Mouse (Mus musculus) neural tube, postnatal 0 days (tissue): ENCODE measurements around the gene BC035044. TPM values are rescaled to one million over a fixed set of nuclear protein-coding genes. Genes with fewer than 3 reads are reported as not detected.

ENCODE experiments used
- microRNA-seq: library from miRNA; unstranded; fragments of <30 nt; microRNA quantifications from one replicate; pipeline ENCODE4, GENCODE M21; 2016
- polyA plus RNA-seq: library from polyadenylated mRNA; unstranded; fragments of >200 nt; fragmentation: Nextera tagmentation; extraction: Ambion mirVana; gene quantifications from 2 replicates; pipeline ENCODE4 v1.2.1, GENCODE M21; 2015

BC035044 gene
- 0.50 and 0.71 TPM in 2 replicates for polyA plus RNA-seq

GRCm38 (mm10) chr6:128890948-128891355 is at the start of gene BC035044:
TSS of gene BC035044 (minus strand) at chr6:128891126.

GRCm38 (mm10) chr6:128934081-128934480 is 43.2 kb upstream of the BC035044 start, which contains the start of gene Clec2g:
TSS of gene Clec2g (plus strand) at chr6:128934381.

GRCm38 (mm10) chr6:128887091-128887790 is 3.7 kb downstream of the BC035044 start, which contains the start of gene Clec2i:
TSS of gene Clec2i (plus strand) at chr6:128887588.

GRCm38 (mm10) chr6:128826132-128826531 is 64.8 kb downstream of the BC035044 start, which contains the start of the genes Gm44511 and Klrb1b:
TSS of gene Gm44511 (minus strand) at chr6:128826315.
TSS of gene Klrb1b (minus strand) at chr6:128826331.

Small RNAs within 50 kb of the gene (microRNA-seq; reads per million reads assigned to microRNA genes)
- gene Gm27336 = not detected

Other genes with a start within 250 kb of the BC035044 start
- gene Clec2h, start 228.7 kb downstream of the BC035044 start, polyA plus RNA-seq = not detected in 2 replicates
- gene Klrb1, start 168.1 kb downstream of the BC035044 start, polyA plus RNA-seq = 0.93 and 0.99 TPM in 2 replicates
- gene Klrb1c, start 101.9 kb downstream of the BC035044 start, polyA plus RNA-seq = 0.13 TPM in 1 of 2 replicates, not detected in the other
- gene Gm44511, start 64.8 kb downstream of the BC035044 start, polyA plus RNA-seq = not detected in 2 replicates
- not detected in 2 replicates for gene Klrb1b, start 64.8 kb downstream of the BC035044 start, polyA plus RNA-seq
- gene Clec2i, start 3.5 kb downstream of the BC035044 start, polyA plus RNA-seq = not detected in 2 replicates
- gene Clec2g, start 43.3 kb upstream of the BC035044 start, polyA plus RNA-seq = not detected in 2 replicates
- gene Klrb1f, start 154.8 kb upstream of the BC035044 start, polyA plus RNA-seq = 0.39 and 0.70 TPM in 2 replicates
- gene Clec2e, start 209.8 kb upstream of the BC035044 start, polyA plus RNA-seq = not detected in 2 replicates